8 mouse cellular contexts compared by ENCODE assay signal in genomic region chr2:27442708-27443449, GRCm38 (mm10). TPM values are rescaled to one million over a fixed set of nuclear protein-coding genes. Genes with fewer than 3 reads are reported as not detected.
A peak's percentile ranks its signal among the peaks of the same experiment; 100 is the strongest.
DNase-seq lines count a peak whose midpoint lies in the region; ATAC-seq and TF ChIP-seq lines count a peak whose summit lies in the region.

No protein-coding gene starts in this region.

- H3K4me3 ChIP-seq in heart, embryonic 10.5 days, result peak overlapping the region; percentile 75
- H3K4me3 ChIP-seq in ES-Bruce4 (ENCODE audit: low read depth, low read length), result peak overlapping the region; percentile 54
- H3K4me3 ChIP-seq in forebrain, embryonic 10.5 days, result peak overlapping the region; percentile 71
- H3K4me3 ChIP-seq in liver, embryonic 14.5 days (ENCODE audit: insufficient read depth in 1 of 2, low read depth in 2 of 2, low read length in 2 of 2), result peak overlapping the region; percentile 46 to 62

- no peak for TF ChIP-seq POLR2A in ES-Bruce4 (IDR thresholded peaks at IDR 0.05; ENCODE audit: insufficient read depth, low read length)

- peak; percentile 24; the same call in 1 of the 2 replicates for ATAC-seq in liver, embryonic 14.5 days (ENCODE audit: insufficient read depth)

- peak overlapping the region; percentile 12 for H3K9ac ChIP-seq in ES-Bruce4 (ENCODE audit: low read depth, poor library complexity, severe bottlenecking)
- H3K9ac ChIP-seq in liver, embryonic 14.5 days (replicated peaks), result peak overlapping the region; percentile 53

- TF ChIP-seq EP300 in ES-Bruce4 (IDR thresholded peaks at IDR 0.05; ENCODE audit: insufficient read depth, low read depth, low read length), result no peak
- no peak for TF ChIP-seq EP300 in liver, embryonic 14.5 days (IDR thresholded peaks at IDR 0.05; ENCODE audit: low read depth)

- peak overlapping the region; percentile 82 for H3K27ac ChIP-seq in heart, embryonic 10.5 days
- no peak overlapping the region for H3K27ac ChIP-seq in ES-Bruce4 (ENCODE audit: insufficient read depth, low read length)
- H3K27ac ChIP-seq in forebrain, embryonic 10.5 days, result peak overlapping the region; percentile 88
- H3K27ac ChIP-seq in liver, embryonic 14.5 days, result no peak overlapping the region

- H3K36me3 ChIP-seq in heart, embryonic 10.5 days, result peaks cover 30% of the 10 kb centered on the region
- H3K36me3 ChIP-seq in ES-Bruce4 (ENCODE audit: control insufficient read depth, insufficient read depth, low read length, poor library complexity, severe bottlenecking), result peaks cover 6% of the 10 kb centered on the region; the same call in 1 of the 2 replicates
- peaks cover 38% of the 10 kb centered on the region for H3K36me3 ChIP-seq in forebrain, embryonic 10.5 days (replicated peaks)
- peaks cover 6% of the 10 kb centered on the region for H3K36me3 ChIP-seq in liver, embryonic 14.5 days (replicated peaks; ENCODE audit: control insufficient read depth, insufficient read depth, low read depth)

- no peak for DNase-seq in heart, embryonic 10.5 days (ENCODE audit: low spot score)
- no peak for DNase-seq in heart, adult 9 months (ENCODE audit: low spot score in 2 of 2)
- no peak for DNase-seq in forebrain, embryonic 10.5 days (ENCODE audit: extremely low spot score, low spot score)
- no peak for DNase-seq in liver, embryonic 14.5 days (ENCODE audit: low read depth in 3 of 3, low spot score in 3 of 3)
- no peak for DNase-seq in T-cell, adult 2 months (ENCODE audit: low spot score)
- DNase-seq in spleen, postnatal 36 days (ENCODE audit: low spot score in 2 of 2), result no peak
- no peak for DNase-seq in spleen, adult 12 weeks (ENCODE audit: low spot score)

- no peaks in the 10 kb centered on the region for H3K27me3 ChIP-seq in heart, embryonic 10.5 days (ENCODE audit: insufficient read depth, poor library complexity, severe bottlenecking)
- H3K27me3 ChIP-seq in ES-Bruce4 (ENCODE audit: control insufficient read depth, insufficient read depth, low read length, poor library complexity, severe bottlenecking), result no peaks in the 10 kb centered on the region
- H3K27me3 ChIP-seq in forebrain, embryonic 10.5 days (ENCODE audit: poor library complexity, severe bottlenecking), result no peaks in the 10 kb centered on the region
- no peaks in the 10 kb centered on the region for H3K27me3 ChIP-seq in liver, embryonic 14.5 days (ENCODE audit: control insufficient read depth, insufficient read depth, low read length)

- no peaks in the 10 kb centered on the region for H3K9me3 ChIP-seq in heart, embryonic 10.5 days
- no peaks in the 10 kb centered on the region for H3K9me3 ChIP-seq in ES-Bruce4 (replicated peaks; ENCODE audit: control insufficient read depth, insufficient read depth, low read length, poor library complexity, severe bottlenecking)
- H3K9me3 ChIP-seq in forebrain, embryonic 10.5 days, result no peaks in the 10 kb centered on the region
- H3K9me3 ChIP-seq in liver, embryonic 14.5 days (ENCODE audit: control insufficient read depth, low read length), result no peaks in the 10 kb centered on the region

- TF ChIP-seq CTCF in ES-Bruce4 (IDR thresholded peaks at IDR 0.05; ENCODE audit: low read depth, low read length), result no peak
- TF ChIP-seq CTCF in liver, embryonic 14.5 days (IDR thresholded peaks at IDR 0.05; ENCODE audit: low read depth), result no peak

- H3K4me1 ChIP-seq in heart, embryonic 10.5 days, result peaks cover 23% of the 10 kb centered on the region
- peaks cover 2% of the 10 kb centered on the region for H3K4me1 ChIP-seq in ES-Bruce4 (ENCODE audit: control insufficient read depth, insufficient read depth, low read length)
- peaks cover 26% of the 10 kb centered on the region for H3K4me1 ChIP-seq in forebrain, embryonic 10.5 days
- H3K4me1 ChIP-seq in liver, embryonic 14.5 days (replicated peaks; ENCODE audit: control insufficient read depth in 2 of 2, insufficient read depth in 2 of 2, low read length in 1 of 2), result peaks cover 13 to 18% of the 10 kb centered on the region in 2 experiments; a peak in 3 of 4 replicates

- WGBS in heart, embryonic 10.5 days, result 30% methylated on average over 20 of the region's 20 CpGs
- 35% methylated on average over 20 of the region's 20 CpGs for WGBS in forebrain, embryonic 10.5 days
- 31% methylated on average over 20 of the region's 20 CpGs for WGBS in liver, embryonic 14.5 days (ENCODE audit: insufficient replicate concordance)

- peak overlapping the region; percentile 91 for H3K4me2 ChIP-seq in liver, embryonic 14.5 days (ENCODE audit: low read depth)

RNA-seq across cellular contexts. Expression of gene Brd3os, which starts 0.8 kb away (rescaled TPM):
- polyA plus RNA-seq in heart, embryonic 10.5 days (2016; fragmentation: Nextera tagmentation; extraction: Ambion mirVana), result 2.3 and 3.3 TPM in 2 replicates
- polyA plus RNA-seq in ES-Bruce4 (2011; ENCODE audit: insufficient read depth, insufficient read length, low read depth, missing spikeins), result 1.2 and 1.5 TPM in 2 replicates
- 10.2 and 11.0 TPM in 2 replicates for polyA plus RNA-seq in forebrain, embryonic 10.5 days (2016; fragmentation: Nextera tagmentation; extraction: Ambion mirVana)
- 0.29 and 0.39 TPM in 2 replicates for polyA plus RNA-seq in liver, embryonic 14.5 days (2012; rRNA removed)
- polyA plus RNA-seq in liver, embryonic 14.5 days (2014; fragmentation: Nextera tagmentation; extraction: Ambion mirVana), result 0.33 and 0.44 TPM in 2 replicates

RNA-seq across cellular contexts. Expression of gene Vav2, which starts 16.0 kb away (rescaled TPM):
- polyA plus RNA-seq in heart, embryonic 10.5 days (2016; fragmentation: Nextera tagmentation; extraction: Ambion mirVana), result 5.1 and 8.1 TPM in 2 replicates
- 24.6 and 26.2 TPM in 2 replicates for polyA plus RNA-seq in ES-Bruce4 (2011; ENCODE audit: insufficient read depth, insufficient read length, low read depth, missing spikeins)
- polyA plus RNA-seq in forebrain, embryonic 10.5 days (2016; fragmentation: Nextera tagmentation; extraction: Ambion mirVana), result 11.5 and 11.8 TPM in 2 replicates
- polyA plus RNA-seq in liver, embryonic 14.5 days (2012; rRNA removed), result 5.2 and 5.8 TPM in 2 replicates
- polyA plus RNA-seq in liver, embryonic 14.5 days (2014; fragmentation: Nextera tagmentation; extraction: Ambion mirVana), result 2.8 and 3.0 TPM in 2 replicates

Comparison
In these comparisons a context has a peak if more than half of its experiments do, and no peak if none do; other contexts are left out.
1. H3K27ac ChIP-seq: peak in heart, embryonic 10.5 days (single experiment) and forebrain, embryonic 10.5 days (single experiment); none in ES-Bruce4 (single experiment) and liver, embryonic 14.5 days (single experiment).
2. Peak in every context shown above with its lines, with median percentiles within 50 percentile points of each other: H3K4me3 ChIP-seq.